Mouse (Mus musculus) retina, postnatal 1 day (tissue): ENCODE results near the gene Inpp5b.
A peak's percentile ranks its signal among the peaks of the same experiment; 100 is the strongest.

Experiments used
- DNase-seq: peaks from one replicate; pipeline ENCODE4 v3.0.0-alpha.2; 2012

Inpp5b gene

DNA sequence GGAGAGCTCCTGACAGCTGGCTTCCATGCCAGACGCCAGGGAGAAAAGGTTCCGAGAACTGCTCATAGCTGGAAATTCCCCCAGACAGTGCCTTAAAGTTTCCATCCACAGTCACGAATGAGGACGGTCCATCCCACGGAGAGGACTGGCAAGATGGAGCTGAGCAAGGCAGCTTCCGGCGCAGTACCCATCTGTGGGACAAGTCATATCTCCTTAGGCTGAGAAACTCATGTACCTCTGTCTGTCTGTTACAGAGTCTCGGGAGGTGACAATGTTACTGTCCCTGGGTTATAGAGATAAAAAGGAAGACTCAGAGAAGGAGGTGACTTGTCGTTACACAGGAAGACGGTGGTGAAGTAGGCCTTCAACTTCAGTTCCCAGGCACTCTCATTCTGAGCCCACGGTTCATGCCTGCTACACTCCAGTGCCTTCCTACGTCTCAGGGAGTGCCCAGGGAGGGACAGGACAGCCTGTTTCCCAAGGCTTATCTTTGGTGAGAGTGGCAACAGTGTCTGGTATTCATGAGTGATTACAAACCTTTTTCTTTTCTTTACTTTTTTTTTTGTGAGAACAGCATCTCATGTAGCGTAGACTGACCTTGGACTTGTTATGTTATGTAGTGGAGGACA is 27.4 kb downstream of the Inpp5b start:
- no peak for DNase-seq

DNA sequence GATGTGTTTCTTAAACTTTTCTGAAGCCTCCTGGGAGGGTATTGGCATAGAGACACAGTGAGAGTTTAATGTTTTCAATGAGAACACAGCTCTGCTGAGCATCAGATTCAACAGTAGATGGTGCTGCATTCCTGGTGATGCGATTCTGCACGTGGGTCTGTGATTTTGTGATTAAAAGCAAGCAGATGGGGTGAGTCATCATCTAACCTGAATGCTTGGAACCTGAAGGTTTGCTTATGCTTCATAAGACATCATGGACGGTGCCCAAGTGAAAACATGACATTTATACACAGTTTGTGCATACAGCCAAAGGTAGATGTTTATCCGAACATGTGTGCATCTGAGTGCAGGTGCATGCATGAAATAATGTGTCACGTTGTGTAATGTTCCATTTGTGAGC is 29.0 kb downstream of the Inpp5b start:
- DNase-seq, result no peak

DNA sequence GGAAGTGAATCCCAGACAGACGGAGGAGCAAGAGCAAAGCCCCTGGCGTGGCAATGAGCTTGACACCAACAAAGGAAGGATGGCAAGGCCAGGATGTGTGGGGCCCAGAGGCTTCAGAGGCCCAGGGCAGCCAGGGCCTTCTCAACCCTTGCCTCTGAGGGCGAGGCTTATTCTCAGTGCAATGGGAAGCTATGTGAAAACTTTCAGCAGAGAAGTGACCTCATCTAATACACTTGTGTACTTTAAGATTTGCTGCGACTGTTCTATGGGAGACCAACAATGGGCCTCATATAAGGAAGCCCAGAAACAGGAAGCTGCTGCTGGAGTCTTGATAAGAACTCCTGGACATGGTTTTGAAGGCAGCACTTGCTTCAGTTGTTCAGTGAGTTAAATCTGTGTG is 30.5 kb downstream of the Inpp5b start:
- no peak for DNase-seq

DNA sequence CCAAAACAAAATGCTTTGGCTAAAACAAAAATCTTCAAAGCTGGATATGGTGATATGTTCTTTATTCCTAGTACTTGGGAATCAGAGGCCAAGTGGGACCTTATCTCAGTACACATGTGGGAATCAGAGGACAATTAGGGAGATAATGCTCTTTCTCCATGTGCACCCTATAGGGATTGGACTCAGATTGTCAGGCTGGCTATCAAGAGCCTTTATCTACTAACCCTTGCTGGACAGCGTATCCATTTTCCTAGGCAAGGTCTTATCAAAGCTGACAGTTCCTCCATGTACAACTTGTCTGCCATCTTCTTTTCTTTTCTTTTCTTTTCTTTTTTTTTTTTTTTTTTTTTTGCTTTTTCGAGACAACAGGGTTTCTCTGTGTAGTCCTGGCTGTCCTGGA is 31.8 kb downstream of the Inpp5b start:
- no peak for DNase-seq

DNA sequence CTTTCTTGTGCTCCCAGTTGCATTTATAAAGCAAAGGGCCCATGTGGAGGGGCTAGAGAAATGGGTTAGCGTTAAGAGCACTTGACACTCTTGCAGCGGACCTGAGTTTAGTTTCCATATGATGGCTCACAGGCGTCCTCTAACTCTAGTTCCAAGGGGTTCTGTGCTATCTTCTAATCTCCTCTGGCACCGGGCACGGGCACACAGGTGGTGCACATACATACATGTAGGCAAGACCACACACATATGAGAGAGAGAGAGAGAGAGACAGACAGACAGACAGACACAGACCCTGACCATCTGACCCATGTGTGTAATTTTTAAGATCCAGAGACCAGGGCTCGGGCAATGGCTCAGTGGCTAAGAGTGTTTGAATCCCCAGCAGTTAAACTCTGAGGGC is 32.3 kb downstream of the Inpp5b start:
- DNase-seq, result no peak

DNA sequence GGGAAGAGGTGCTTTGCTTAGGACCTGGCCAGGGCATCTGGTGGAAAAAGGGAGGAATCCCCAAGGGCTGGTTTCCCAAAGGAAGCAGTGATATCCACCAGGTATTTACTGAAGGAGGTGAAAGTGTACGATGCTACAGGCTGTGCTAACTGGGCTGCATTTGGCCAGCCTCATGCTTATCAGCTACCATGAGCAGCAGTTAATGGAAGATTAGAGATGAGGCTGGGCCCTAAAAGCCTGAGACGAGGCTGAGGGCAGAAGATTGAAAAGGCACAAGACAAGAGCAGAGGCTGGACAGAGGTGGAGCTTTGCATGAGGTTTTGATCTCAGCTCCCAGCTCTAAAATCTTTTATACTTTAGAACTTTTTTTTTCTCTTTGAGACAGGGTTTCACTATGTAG is 32.8 kb downstream of the Inpp5b start:
- no peak for DNase-seq

DNA sequence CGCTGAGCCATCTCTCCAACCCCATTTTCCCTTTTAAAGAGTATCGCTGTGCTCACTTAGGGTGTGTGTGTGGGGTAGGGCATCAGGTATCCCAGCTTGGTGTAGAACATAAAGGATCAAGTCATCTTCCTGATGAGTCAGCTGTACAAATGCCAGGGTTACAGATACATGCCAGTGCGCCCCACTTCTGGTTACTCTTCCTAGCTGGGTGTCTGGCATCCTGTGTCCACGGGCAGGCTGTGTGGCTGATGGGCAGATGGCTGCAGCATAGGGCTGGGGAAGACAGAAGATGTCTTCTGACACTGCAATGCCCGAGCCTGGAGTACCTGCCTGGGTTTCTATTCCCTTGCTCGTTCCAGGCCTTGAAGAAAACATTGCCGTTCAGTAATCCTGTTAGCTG is 39.7 kb downstream of the Inpp5b start:
- DNase-seq, result no peak

DNA sequence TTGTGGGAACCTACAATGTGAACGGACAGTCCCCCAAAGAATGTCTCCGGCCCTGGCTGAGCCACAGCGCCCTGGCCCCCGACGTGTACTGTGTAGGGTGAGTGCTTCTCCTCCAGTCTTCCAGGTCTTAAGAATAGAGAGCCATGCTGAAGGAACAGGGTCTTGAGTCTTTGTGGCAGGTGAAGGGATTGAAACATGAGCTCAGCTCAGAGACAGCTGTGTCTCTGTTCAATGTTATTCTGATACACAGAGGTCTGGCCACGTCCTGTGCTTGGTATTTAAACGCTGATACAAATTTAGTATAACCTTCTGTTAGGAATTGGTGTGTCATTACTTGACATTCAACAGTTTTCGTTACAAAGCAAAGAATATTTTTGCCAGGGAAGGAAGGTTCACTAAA is 40.7 kb downstream of the Inpp5b start:
- no peak for DNase-seq

DNA sequence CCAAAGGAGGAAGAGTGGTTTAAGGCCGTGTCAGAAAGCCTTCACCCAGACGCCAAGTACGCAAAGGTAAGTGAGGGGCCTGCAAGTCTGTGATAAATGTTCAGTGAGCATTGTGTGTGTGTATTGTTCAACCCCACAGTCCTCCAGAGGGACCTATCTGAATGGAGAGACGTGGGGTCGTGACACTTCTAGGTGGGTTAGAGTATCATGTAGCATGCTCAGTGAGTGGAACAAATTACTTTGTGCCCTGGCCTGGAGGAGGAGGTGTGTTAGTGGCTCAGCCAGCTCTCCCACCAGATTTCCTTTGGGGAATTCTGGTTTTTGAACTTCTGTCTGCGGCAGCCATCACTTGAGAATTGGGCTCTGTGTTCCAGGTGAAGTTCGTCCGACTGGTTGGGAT is 42.3 kb downstream of the Inpp5b start:
- DNase-seq, result no peak

DNA sequence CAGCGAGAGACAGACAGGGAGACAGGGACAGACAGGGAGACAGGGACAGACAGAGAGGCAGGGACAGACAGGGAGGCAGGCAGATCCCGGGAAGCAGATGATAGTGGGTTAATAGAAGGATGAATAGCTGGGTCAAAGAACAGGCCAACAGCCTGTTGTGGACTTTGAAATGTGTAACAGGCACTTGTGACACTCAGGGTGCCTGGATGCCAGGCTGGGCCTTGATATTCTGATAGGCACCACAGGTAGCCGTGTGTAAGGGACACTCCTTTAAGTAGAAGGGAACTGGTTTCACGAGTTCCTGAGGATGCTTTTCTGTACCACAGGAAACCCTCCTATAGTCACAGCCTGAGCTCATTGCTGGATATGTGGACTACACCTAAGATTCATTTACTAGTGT is 48.4 kb downstream of the Inpp5b start:
- no peak for DNase-seq

DNA sequence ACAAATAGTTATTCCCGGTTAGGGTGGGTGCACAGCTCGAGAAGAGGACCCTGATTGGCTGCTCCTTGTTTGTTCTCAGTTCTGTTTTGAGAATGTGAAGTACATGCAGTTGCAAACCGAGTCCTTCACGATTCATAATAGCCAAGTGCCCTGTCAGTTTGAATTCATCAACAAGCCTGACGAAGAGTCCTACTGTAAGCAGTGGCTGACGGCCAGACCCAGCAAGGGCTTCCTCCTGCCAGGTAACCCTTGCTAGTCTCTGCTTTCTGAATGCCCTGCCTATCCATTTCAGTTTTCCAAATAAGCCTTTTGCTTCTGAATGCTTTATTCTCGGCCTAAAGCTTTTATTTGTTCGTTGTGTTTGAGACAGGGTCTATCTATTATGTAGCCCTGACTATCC is 50.5 kb downstream of the Inpp5b start:
- DNase-seq, result no peak

DNA sequence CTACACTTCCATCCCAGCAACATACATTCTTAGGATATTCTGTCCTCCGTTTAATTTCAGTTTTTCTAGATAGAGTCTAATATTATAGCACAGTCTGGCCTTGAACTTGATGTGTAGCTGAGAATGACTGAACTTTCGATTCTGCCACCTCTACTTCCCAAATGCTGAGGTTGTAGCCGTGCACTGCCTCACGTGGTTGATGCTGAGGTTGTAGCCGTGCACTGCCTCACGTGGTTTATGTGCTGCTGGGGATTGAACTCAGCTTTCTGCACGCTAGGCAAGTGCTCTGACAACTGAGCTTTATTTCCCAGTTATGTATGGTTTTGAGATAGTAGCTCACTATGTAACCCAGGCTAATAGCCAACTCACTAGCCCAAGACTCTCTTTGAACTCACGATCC is 54.5 kb downstream of the Inpp5b start:
- DNase-seq, result no peak

DNA sequence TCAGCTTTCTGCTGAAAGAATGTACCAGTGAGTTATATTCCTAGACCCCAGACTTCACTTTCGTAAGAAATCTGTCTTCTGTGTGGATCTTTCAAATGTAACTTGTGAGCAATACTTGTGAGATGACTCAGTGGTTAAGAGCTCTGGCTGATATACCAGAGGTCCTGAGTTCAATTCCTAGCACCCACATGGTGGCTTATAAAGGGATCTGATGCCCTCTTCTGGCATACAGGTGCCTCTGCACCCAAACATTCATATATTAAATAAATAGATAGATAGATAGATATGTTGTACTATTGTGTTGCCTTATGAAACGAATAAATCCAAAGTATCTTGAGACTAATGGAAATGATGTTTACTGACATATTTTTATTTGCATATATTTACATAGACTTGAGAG is 55.3 kb downstream of the Inpp5b start:
- no peak for DNase-seq

DNA sequence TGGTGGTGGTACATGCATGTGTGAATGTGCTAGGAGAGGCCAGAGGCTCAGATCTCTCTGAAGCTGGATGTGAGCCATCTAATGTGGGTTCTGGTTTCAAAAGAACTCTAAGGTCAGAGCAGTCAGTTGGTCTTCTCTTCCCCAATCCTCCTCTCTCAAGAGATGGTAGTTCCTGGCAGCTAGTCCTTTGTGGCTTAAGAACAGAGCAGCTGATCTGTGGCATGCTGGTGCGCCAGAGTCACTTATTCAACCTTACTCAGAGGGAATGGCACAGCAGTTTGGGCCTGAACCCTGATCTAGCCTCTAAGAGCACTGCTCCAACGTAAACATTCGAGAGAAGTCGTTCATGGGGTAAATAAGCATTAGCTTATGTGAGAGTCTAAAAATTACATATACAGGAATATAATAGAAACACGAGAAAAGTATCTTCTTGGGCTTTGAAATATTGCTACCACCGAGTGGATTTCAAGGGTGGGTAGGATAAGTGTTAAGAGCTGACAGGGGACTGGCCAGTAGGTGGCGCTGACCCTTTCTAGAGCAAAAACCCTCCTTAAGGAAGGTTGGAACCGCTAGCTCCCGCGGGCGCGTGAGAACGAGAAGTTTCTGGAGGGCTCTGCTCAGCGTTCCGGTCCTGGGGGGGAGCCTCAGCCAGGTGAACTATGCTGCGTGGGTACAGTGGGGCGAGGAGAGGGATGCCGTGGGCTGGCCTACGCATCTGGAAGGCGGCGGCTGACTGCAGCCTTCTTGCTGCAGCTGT is 60.1 kb downstream of the Inpp5b start, which contains the start of gene Mtf1:
Mtf1 (plus strand) TSS at position 553 of the 757 bp plus-strand sequence.
- peak; percentile 92 for DNase-seq

DNA sequence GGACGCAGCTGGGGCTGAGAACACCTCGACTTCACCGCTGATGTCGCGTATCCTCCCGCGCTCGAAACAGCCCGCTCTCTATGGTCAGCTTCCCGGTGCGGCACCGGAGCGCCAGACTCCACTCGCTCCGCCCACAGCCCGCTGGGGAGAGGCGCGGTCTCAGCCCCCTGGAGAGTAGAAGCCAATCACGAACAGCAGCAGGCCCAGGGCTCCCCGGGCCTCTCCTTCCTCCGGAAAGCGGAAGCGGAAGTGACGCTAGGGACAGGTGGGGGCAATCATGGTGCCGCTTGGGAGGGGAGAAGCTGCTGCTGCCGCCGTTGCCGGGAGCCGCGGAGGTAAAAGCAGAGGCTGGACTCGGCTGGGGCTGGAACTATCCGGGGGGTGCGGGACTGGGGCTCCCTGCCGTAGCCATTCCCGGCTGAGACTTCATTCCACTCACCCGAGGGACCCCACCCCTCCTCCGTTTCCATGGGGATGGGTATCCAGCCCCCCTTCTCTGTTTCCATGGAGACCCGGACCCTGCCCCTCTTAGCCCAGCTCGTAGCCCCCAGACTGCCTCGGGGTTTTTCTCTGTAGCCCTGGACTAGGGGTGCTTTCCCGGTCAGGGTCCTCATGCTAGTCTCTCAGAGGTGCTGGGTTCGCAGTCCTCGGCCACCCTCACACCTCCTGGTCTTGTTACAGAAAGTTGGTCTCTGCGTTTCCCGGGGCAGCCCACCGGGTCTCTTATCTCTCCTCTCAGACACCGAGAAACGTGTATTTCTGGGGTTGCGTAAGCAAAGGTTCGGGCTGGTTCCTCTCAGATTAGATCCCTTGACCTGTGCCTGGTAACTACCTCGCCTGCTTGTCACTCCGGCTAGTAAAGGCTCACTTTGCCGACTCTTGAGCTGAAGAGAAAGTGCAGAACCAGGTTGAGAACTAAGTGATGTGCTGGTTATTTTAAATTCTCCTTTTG is 60.9 kb downstream of the Inpp5b start:
- DNase-seq, result peak; percentile 99

DNA sequence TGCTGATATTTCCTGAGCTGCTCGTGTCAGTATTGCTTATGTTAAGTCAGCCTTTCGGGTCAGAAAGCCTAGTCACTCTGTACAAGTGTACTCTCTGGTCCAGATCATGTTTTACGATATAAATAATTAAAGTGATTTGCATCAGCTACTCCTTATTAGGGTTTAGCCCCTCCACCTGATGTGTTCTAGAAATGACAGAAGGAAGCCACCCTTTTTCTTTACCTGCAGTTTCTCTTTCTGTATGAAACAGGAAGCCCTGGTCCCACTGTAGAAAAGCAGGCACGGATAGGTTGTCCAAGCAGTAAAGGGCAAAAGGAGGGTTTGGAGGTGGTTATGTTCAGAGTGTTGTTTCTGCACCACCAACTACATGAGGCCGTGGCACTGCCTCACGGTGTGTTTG is 61.8 kb downstream of the Inpp5b start:
- DNase-seq, result no peak

DNA sequence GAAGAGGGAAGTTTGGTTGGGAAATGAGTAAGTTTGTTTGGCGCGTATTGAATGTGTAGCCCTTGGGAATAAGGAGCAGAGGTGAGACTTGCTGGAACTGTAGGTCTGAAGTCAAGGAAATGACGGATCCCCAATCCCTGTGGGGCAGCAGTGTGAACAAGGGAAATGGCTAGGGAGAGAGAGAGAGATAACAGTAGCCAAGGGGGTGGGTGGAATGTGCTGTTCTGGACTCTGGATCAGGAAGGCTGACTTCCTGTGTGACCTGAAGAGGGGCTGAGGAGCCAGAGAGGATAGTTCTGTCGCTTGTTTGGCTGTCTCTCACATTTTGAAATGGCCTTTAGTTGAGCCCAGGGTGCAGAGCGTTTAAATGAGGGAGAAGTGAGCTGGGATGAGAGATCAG is 66.9 kb downstream of the Inpp5b start:
- no peak for DNase-seq

DNA sequence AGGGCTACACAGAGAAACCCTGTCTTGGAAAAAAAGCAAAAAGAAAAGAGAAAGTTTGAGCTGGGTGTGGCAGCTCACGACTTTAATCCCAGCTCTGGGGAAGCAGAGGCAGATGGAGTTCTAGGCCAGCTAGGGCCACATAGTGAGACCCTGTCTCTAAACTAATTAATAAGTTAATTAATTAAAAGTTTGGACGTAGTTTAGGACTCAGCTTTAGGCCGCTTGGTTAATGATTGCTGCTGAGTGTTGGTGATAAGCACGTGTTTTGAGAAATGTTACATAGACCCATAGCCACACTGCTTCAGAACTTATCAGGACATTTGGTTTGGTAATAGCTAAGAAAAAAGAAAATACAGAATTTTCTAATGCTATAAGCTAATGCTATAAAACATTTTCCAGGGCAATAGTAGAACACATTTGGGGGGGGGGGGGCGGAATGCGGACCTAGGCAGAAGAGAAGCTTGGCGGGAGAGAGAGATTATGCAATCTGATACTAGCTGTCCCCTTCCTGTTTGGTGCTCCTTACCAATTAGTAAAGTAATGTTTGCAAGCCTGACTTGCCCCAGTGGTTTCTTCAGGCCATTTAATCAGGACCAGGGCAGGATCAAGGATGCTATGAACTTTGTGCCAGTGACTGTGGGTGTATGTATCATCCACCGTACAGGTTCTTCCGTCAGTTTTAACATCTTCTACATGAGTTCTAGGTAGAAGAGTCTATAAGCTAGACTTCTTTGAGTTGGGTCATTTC is 67.7 kb downstream of the Inpp5b start:
- no peak for DNase-seq

DNA sequence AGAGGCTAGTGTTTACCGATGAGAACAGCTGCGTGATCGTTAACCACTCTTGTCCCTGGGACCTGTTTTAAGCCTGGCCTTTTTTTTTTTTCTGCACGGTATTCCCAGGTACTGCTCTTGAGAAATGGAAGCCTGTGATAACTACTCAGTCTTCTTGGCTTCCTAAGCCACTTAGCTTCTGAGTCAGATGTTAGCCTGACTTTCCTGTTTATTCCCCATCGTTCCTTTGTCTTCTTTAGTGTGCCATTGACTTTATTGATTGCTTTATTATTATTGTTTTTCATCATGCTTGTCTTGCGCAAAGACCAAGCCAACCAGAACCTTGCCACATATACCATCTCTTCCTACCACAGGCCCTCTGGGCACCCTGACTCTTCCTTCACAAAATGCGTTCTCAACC is 68.4 kb downstream of the Inpp5b start:
- no peak for DNase-seq

DNA sequence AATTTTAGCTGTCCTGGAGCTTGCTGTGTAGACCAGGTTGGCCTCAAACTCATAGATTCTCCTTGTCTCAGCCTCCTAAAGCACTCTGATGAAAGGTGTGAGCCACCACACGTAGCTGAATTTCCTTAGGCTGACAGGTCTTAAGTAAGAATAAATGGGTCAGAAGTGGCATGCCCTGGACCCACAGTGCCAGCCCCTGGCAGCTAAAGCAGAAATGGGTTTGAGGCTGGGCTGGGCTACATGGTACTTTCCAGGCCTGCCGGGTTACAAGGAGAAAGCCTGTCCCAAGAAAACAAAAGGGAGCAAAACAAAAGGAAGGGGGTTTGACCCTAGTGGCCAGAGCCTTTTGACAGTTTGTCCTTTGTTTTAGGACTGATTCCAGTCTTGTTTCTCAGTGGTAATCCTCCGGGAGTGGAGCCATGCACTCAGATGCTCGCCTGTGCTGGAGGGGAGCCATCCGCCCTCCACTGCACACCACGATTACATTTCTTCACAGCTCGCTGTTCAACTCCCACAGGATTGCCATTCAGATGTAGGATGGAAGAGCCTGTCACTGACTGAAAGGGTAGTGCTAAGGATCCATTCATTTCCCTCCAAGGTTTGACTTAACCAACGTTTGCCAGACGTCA is 69.8 kb downstream of the Inpp5b start:
- DNase-seq, result peak; percentile 35

DNA sequence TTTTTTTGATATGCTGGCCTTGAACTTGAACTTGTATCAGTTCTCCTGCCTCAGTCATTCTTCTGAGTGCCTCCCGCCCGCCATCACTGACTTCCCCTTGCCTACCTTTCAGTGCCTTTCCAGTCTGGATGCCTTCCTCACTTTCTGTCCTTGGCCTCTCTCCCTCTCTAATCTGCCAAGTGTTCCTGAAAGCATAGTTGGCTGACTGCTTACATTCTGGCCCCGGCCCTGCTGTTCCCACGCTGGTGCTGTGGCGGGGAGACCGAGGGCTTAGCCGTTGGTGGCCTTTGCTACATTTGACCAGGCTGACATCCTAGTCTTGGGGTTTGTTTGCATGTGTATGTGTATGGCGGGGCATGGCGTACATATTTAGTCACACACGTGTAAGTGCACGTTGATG is 74.3 kb downstream of the Inpp5b start:
- DNase-seq, result no peak

DNA sequence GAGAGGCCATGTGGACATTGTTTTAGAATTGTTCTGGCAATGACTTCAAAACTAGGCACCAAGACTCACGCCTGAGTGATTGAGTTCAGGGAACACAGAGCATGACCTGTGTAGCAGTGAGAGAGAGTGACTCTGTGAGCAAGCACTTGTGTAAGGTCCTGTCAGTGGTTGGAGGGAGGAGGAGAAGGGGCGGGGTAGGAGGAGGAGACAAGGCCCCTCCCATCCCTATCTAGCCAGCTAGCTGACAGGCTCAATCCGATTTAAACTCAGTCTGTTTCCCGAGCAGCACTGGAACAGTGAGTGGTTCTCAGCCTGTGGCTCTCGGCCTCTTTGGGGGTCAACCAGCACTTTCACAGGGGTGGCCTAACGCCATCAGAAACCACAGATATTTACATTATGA is 76.2 kb downstream of the Inpp5b start:
- DNase-seq, result peak; percentile 72
